Mouse (Mus musculus): Measurements from ENCODE around the gene Parm1. TPM values are rescaled to one million over a fixed set of nuclear protein-coding genes. Genes with fewer than 3 reads are reported as not detected.

Parm1 gene
- polyA plus RNA-seq, 1 experiment from 2014 or later, result 1.1 TPM

DNA sequence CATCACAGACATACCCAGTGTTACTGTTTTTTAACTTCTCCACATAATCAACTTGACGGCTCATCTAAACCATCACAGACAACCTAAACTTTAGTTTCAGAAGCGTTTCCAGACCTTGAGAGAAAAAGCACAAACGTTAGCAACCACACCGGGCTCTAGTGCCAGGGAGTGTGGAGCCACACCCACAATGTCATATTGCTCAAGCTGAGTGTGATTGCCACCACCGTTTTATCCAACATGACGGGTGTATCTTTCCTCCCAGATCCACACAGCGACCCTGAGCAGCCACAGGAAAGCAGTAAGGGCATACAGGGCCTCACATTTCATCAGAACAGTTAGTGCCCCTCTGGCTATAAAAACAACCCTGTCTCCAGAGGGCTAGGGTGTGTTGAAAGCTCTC lies 45.1 kb downstream of the Parm1 start:
- no peaks in the 10 kb centered on the region for H3K4me1 ChIP-seq (ENCODE audit: control insufficient read depth, low read depth, low read length)
- H3K36me3 ChIP-seq (ENCODE audit: control insufficient read depth, insufficient read depth), result no peaks in the 10 kb centered on the region
- H3K4me3 ChIP-seq (ENCODE audit: low read depth, low read length), result no peak overlapping the region
- H3K9ac ChIP-seq (ENCODE audit: low read depth, low read length), result no peak overlapping the region
- H3K27ac ChIP-seq (ENCODE audit: low read length), result no peak overlapping the region
- no peak overlapping the region for H3K4me2 ChIP-seq (ENCODE audit: low read depth, low read length)
- no peak for ATAC-seq (ENCODE audit: low read depth)
- 34% methylated on average over 7 of the region's 7 CpGs for WGBS (ENCODE audit: insufficient replicate concordance)
- no peaks in the 10 kb centered on the region for H3K9me3 ChIP-seq (replicated peaks; ENCODE audit: control insufficient read depth, low read length)
- H3K27me3 ChIP-seq (ENCODE audit: control insufficient read depth, insufficient read depth, low read depth, low read length), result no peaks in the 10 kb centered on the region

DNA sequence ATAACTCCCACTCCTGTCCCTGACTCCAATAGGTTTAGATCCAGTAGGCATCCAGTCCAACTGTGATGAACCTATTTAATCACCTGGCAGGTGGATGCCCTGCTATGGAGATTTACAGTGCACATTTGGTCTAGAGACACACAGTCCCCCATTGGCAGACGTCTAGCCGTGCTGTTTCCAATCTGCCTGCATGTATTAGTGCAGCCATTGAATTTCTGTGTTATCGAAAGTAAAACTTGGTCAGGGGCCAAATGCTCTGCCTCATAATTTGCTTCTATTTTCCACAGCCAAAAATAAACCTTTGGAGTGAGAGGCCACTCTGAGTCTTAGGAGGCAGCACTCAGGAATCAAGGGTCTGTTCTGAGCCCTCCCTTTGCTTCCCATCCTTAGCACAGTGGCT lies 46.6 kb downstream of the Parm1 start:
- H3K36me3 ChIP-seq (ENCODE audit: control insufficient read depth, insufficient read depth), result no peaks in the 10 kb centered on the region
- H3K4me3 ChIP-seq (ENCODE audit: low read depth, low read length), result no peak overlapping the region
- 68% methylated on average over 3 of the region's 3 CpGs for WGBS (ENCODE audit: insufficient replicate concordance)
- H3K4me1 ChIP-seq (ENCODE audit: control insufficient read depth, low read depth, low read length), result no peaks in the 10 kb centered on the region
- no peak overlapping the region for H3K4me2 ChIP-seq (ENCODE audit: low read depth, low read length)
- no peaks in the 10 kb centered on the region for H3K27me3 ChIP-seq (ENCODE audit: control insufficient read depth, insufficient read depth, low read depth, low read length)
- ATAC-seq (ENCODE audit: low read depth), result no peak
- H3K9ac ChIP-seq (ENCODE audit: low read depth, low read length), result no peak overlapping the region
- H3K9me3 ChIP-seq (replicated peaks; ENCODE audit: control insufficient read depth, low read length), result no peaks in the 10 kb centered on the region
- no peak overlapping the region for H3K27ac ChIP-seq (ENCODE audit: low read length)

DNA sequence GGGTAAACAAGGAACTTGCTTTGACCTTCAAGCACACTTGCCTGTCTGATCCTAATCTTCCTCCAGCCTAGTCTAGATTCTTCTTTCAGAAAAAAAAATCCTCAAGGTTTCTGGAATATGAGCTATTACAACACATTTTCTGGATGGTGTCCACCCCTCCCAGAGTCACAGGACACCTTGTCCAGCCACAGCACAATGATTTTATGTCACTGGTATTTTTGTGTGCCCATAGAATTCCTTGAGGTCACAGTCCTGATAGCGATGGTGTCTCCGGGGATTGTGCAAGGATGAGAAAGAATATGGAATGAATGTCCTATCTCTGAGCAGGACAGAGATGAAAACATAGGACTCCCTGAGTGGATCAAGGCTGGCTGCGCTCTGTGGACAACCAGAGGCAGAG lies 48.0 kb downstream of the Parm1 start:
- 73% methylated on average over 3 of the region's 3 CpGs for WGBS (ENCODE audit: insufficient replicate concordance)
- ATAC-seq (ENCODE audit: low read depth), result no peak

DNA sequence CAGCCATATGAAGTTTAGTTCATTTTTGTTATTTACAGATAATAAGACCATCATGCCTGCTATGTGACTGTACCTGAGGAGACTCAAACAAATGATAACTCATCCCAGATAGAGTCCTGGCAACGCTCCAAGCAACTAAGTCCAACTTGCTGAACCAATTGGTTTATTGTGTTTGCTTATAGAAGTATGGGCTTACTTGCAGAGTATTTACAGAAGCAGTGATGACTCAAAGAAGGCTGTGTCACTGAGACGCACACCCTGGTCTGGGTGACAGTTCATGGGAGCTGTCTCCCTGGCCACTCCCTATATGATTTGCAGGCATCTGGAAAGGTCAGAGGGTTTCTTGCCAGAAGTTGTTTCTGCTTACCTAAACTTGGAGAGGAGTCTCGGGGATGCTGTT lies 49.2 kb downstream of the Parm1 start:
- H3K9me3 ChIP-seq (replicated peaks; ENCODE audit: control insufficient read depth, low read length), result no peaks in the 10 kb centered on the region
- no peak for ATAC-seq (ENCODE audit: low read depth)
- no peaks in the 10 kb centered on the region for H3K27me3 ChIP-seq (ENCODE audit: control insufficient read depth, insufficient read depth, low read depth, low read length)
- no peaks in the 10 kb centered on the region for H3K4me1 ChIP-seq (ENCODE audit: control insufficient read depth, low read depth, low read length)
- no peak overlapping the region for H3K27ac ChIP-seq (ENCODE audit: low read length)
- H3K4me2 ChIP-seq (ENCODE audit: low read depth, low read length), result no peak overlapping the region
- H3K9ac ChIP-seq (ENCODE audit: low read depth, low read length), result no peak overlapping the region
- H3K4me3 ChIP-seq (ENCODE audit: low read depth, low read length), result no peak overlapping the region
- H3K36me3 ChIP-seq (ENCODE audit: control insufficient read depth, insufficient read depth), result no peaks in the 10 kb centered on the region
- 54% methylated on average over 3 of the region's 3 CpGs for WGBS (ENCODE audit: insufficient replicate concordance)

More for the DNA sequence above, 48.0 kb downstream of the Parm1 start:
- H3K9me3 ChIP-seq (replicated peaks; ENCODE audit: control insufficient read depth, low read length), result no peaks in the 10 kb centered on the region
- no peak overlapping the region for H3K4me2 ChIP-seq (ENCODE audit: low read depth, low read length)
- no peaks in the 10 kb centered on the region for H3K36me3 ChIP-seq (ENCODE audit: control insufficient read depth, insufficient read depth)
- no peak overlapping the region for H3K4me3 ChIP-seq (ENCODE audit: low read depth, low read length)
- H3K4me1 ChIP-seq (ENCODE audit: control insufficient read depth, low read depth, low read length), result no peaks in the 10 kb centered on the region
- H3K27me3 ChIP-seq (ENCODE audit: control insufficient read depth, insufficient read depth, low read depth, low read length), result no peaks in the 10 kb centered on the region
- no peak overlapping the region for H3K27ac ChIP-seq (ENCODE audit: low read length)
- no peak overlapping the region for H3K9ac ChIP-seq (ENCODE audit: low read depth, low read length)

DNA sequence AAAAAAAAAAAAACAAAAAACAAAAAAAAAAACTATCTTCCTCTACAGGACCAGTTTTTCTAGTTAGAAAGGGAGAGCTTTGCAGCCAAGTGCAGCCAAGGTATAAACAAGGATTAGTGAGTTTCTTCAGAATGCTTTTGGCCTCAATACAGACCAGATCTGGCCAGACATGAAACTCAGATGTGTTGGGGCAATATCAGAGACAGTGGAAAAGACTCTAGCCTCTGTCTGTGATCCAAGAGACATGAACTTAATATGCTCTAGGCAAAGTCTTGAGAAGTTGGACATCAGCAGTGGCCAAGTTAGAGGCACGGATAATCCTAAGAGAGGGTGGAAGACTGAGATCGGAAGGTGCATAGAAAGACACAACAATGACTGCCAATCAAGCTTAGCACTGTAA lies 56.8 kb downstream of the Parm1 start:
- H3K36me3 ChIP-seq (ENCODE audit: control insufficient read depth, insufficient read depth), result no peaks in the 10 kb centered on the region
- H3K4me2 ChIP-seq (ENCODE audit: low read depth, low read length), result no peak overlapping the region
- no peaks in the 10 kb centered on the region for H3K9me3 ChIP-seq (replicated peaks; ENCODE audit: control insufficient read depth, low read length)
- no peak overlapping the region for H3K27ac ChIP-seq (ENCODE audit: low read length)
- no peak for ATAC-seq (ENCODE audit: low read depth)
- H3K27me3 ChIP-seq (ENCODE audit: control insufficient read depth, insufficient read depth, low read depth, low read length), result no peaks in the 10 kb centered on the region
- H3K4me3 ChIP-seq (ENCODE audit: low read depth, low read length), result no peak overlapping the region
- no peaks in the 10 kb centered on the region for H3K4me1 ChIP-seq (ENCODE audit: control insufficient read depth, low read depth, low read length)
- H3K9ac ChIP-seq (ENCODE audit: low read depth, low read length), result no peak overlapping the region
- WGBS (ENCODE audit: insufficient replicate concordance), result 71% methylated on average over 2 of the region's 2 CpGs

DNA sequence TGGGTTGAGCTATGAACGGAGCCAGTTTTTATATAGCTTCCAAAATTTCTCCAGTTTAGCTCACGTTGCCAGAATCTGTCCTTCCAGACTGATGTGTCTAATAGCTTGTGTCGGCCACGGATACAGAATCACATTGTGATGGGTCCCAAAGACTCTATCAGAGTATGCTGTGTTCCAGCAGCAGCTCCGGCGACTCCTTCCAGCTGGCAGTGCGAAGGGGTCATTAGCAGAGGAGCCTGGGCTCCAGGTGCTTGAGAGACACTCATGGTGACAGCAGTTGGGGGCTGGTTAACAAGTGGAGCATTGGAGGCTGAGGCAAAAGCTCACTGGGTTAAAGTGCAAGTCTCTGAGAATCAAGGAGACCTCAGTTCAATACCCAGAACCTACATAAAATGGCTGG lies 61.5 kb downstream of the Parm1 start:
- Histone ChIP-seq H3K9me3 (replicated peaks; ENCODE audit: control insufficient read depth, low read length) (no peaks in the 10 kb centered on the region), H3K9ac (ENCODE audit: low read depth, low read length) (no peak overlapping the region), H3K4me1 (ENCODE audit: control insufficient read depth, low read depth, low read length) (no peaks in the 10 kb centered on the region), H3K27me3 (ENCODE audit: control insufficient read depth, insufficient read depth, low read depth, low read length) (no peaks in the 10 kb centered on the region), H3K4me2 (ENCODE audit: low read depth, low read length) (no peak overlapping the region), H3K27ac (ENCODE audit: low read length) (no peak overlapping the region), H3K36me3 (ENCODE audit: control insufficient read depth, insufficient read depth) (no peaks in the 10 kb centered on the region), H3K4me3 (ENCODE audit: low read depth, low read length) (no peak overlapping the region)
- no peak for ATAC-seq (ENCODE audit: low read depth)
- 76% methylated on average over 7 of the region's 7 CpGs for WGBS (ENCODE audit: insufficient replicate concordance)

DNA sequence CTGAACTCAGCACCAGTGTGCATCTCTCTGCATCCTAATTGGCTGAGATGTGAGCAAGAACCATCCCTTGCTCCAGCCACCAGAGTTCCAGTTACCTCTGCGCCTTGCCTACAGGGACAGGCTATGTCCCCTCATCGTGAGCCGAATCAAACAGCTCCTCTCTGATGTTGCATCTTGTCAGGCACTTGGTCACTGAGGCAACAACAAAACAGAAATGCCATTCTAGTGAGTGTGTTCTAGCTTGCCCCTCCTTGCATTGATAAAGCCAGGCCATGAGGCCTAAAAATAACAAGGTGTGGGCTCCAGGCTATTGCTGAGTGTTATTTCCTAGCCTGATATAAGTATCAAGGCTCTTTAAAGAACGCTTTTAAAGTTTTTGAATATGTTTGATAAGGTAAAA lies 64.4 kb downstream of the Parm1 start:
- WGBS (ENCODE audit: insufficient replicate concordance), result 70% methylated on average over 4 of the region's 4 CpGs
- Histone ChIP-seq H3K27me3 (ENCODE audit: control insufficient read depth, insufficient read depth, low read depth, low read length) (no peaks in the 10 kb centered on the region), H3K9ac (ENCODE audit: low read depth, low read length) (no peak overlapping the region), H3K27ac (ENCODE audit: low read length) (no peak overlapping the region), H3K9me3 (replicated peaks; ENCODE audit: control insufficient read depth, low read length) (no peaks in the 10 kb centered on the region), H3K4me1 (ENCODE audit: control insufficient read depth, low read depth, low read length) (no peaks in the 10 kb centered on the region), H3K4me3 (ENCODE audit: low read depth, low read length) (no peak overlapping the region), H3K36me3 (ENCODE audit: control insufficient read depth, insufficient read depth) (no peaks in the 10 kb centered on the region), H3K4me2 (ENCODE audit: low read depth, low read length) (no peak overlapping the region)
- ATAC-seq (ENCODE audit: low read depth), result no peak

DNA sequence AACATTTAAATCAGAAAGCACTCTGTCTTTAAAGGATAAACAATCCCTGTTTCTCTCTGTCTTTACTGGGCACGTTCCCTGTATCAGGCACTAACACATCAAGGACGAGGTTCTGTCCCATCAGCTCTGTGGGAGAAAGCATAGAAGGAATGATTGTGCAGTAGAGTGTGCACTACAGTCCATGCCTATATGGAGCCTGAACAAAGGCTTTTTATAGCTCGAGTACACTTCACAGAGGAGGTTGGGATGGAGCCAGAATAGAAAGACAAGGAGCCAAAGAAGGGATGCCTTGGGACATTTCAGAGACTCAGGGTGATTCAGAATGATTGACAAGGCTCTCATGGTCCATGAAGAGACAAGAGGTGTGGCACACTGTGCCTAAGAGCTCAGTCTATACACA lies 68.8 kb downstream of the Parm1 start:
- Histone ChIP-seq H3K9ac (ENCODE audit: low read depth, low read length) (no peak overlapping the region), H3K27ac (ENCODE audit: low read length) (no peak overlapping the region), H3K9me3 (replicated peaks; ENCODE audit: control insufficient read depth, low read length) (0 out of 2 replicates have a peak, but pooled peaks cover 2% of the 10 kb centered on the region), H3K36me3 (ENCODE audit: control insufficient read depth, insufficient read depth) (no peaks in the 10 kb centered on the region), H3K4me1 (ENCODE audit: control insufficient read depth, low read depth, low read length) (no peaks in the 10 kb centered on the region), H3K4me3 (ENCODE audit: low read depth, low read length) (no peak overlapping the region), H3K4me2 (ENCODE audit: low read depth, low read length) (no peak overlapping the region), H3K27me3 (ENCODE audit: control insufficient read depth, insufficient read depth, low read depth, low read length) (no peaks in the 10 kb centered on the region)
- no peak for ATAC-seq (ENCODE audit: low read depth)
- WGBS (ENCODE audit: insufficient replicate concordance), result 54% methylated on average over 3 of the region's 3 CpGs

DNA sequence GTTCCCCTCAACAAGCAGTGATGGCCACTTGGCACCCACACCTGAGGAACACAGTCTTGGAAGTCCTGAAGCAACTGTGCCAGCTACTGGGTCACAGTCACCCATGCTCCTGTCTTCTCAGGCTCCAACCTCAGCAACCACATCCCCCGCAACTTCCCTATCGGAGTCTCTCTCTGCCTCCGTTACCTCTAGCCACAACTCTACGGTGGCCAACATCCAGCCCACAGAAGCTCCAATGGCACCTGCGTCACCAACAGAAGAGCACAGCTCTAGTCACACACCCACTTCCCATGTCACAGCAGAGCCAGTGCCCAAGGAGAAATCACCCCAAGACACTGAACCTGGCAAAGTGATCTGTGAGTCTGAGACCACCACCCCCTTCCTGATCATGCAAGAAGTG lies 76.7 kb downstream of the Parm1 start:
- H3K4me1 ChIP-seq (ENCODE audit: control insufficient read depth, low read depth, low read length), result no peaks in the 10 kb centered on the region
- H3K9me3 ChIP-seq (replicated peaks; ENCODE audit: control insufficient read depth, low read length), result no peaks in the 10 kb centered on the region
- no peak for ATAC-seq (ENCODE audit: low read depth)
- 58% methylated on average over 5 of the region's 5 CpGs for WGBS (ENCODE audit: insufficient replicate concordance)
- no peaks in the 10 kb centered on the region for H3K36me3 ChIP-seq (ENCODE audit: control insufficient read depth, insufficient read depth)
- H3K4me3 ChIP-seq (ENCODE audit: low read depth, low read length), result no peak overlapping the region
- no peak overlapping the region for H3K4me2 ChIP-seq (ENCODE audit: low read depth, low read length)
- H3K9ac ChIP-seq (ENCODE audit: low read depth, low read length), result no peak overlapping the region
- no peak overlapping the region for H3K27ac ChIP-seq (ENCODE audit: low read length)
- no peaks in the 10 kb centered on the region for H3K27me3 ChIP-seq (ENCODE audit: control insufficient read depth, insufficient read depth, low read depth, low read length)

DNA sequence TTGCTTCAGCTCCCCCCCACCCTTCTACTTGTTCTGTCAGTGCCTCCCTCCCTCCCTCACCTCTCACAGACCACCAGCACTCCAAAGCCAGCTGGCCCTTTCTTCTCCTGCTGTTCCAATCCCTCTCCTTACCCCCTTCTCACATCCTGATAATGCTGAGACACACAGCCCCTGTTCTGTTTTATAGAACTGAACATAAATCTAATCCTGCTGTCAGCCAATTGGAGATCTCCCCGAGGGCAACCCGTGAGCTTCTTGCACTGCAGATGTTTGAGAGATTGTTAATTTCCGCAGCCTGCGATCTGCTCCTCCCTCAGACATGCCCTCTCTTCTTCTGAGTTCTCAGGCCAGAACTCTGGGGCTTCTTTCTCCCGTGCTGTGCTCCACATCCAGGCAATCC lies 79.8 kb downstream of the Parm1 start:
- Histone ChIP-seq H3K9ac (ENCODE audit: low read depth, low read length) (no peak overlapping the region), H3K4me3 (ENCODE audit: low read depth, low read length) (no peak overlapping the region), H3K4me2 (ENCODE audit: low read depth, low read length) (no peak overlapping the region), H3K9me3 (replicated peaks; ENCODE audit: control insufficient read depth, low read length) (no peaks in the 10 kb centered on the region), H3K27ac (ENCODE audit: low read length) (no peak overlapping the region), H3K27me3 (ENCODE audit: control insufficient read depth, insufficient read depth, low read depth, low read length) (no peaks in the 10 kb centered on the region), H3K4me1 (ENCODE audit: control insufficient read depth, low read depth, low read length) (no peaks in the 10 kb centered on the region), H3K36me3 (ENCODE audit: control insufficient read depth, insufficient read depth) (no peaks in the 10 kb centered on the region)
- WGBS (ENCODE audit: insufficient replicate concordance), result 52% methylated on average over 5 of the region's 5 CpGs
- no peak for ATAC-seq (ENCODE audit: low read depth)

Data from liver, embryonic 16.5 days (tissue).